Mouse (Mus musculus) kidney, adult 11 months (tissue): ENCODE measurements around the gene Ppp3r1.

Experiments used
- DNase-seq: peaks from one replicate; pipeline ENCODE4 v3.0.0; 2022

The Ppp3r1 gene

DNA sequence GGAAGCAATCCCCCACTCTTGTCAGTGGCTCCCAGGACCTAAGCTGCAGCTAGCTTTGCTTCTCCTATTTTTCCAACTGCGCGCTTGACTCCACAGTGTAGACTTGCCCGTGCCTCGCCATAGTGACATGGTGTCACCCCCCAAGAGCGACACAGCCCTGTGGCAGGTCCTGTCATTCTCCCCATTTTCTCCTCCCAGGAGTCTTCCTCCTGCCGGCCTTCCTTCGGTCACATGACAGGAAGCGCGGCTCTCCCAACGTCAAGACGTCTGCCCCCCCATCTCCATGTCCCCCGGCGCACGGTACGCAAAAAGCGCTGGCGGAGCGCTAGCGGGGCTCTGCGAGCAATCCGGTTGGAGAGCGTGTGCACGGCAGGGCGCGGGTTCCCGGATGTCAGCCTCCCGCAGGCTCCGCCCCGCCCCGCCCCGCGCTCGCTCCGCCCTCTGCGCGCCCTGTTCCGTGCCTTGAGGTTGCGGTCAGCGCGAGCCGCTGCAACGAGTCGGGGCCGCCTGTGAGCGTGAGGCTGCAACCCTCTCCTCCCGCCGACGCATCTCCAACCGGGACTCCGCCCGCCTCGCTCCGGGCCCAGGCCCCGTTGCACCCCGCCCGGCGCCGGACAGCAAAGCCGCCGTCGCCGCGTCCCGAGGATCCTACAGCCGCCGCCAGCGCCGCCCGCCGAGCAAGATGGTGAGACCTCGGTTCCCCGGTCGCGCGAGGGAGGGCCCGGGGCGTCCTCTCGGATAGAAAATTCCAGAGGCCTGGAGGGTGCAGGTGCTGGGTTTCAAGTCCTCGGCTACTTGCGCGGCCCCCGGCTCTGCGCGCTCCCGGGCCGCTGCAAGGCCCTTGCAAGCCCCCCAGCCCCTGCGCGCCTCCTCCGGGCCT lies at the start of gene Ppp3r1:
Gene Ppp3r1 (plus strand): TSS at position 406 of the 880 bp plus-strand sequence.
- peak; percentile 95 for DNase-seq

DNA sequence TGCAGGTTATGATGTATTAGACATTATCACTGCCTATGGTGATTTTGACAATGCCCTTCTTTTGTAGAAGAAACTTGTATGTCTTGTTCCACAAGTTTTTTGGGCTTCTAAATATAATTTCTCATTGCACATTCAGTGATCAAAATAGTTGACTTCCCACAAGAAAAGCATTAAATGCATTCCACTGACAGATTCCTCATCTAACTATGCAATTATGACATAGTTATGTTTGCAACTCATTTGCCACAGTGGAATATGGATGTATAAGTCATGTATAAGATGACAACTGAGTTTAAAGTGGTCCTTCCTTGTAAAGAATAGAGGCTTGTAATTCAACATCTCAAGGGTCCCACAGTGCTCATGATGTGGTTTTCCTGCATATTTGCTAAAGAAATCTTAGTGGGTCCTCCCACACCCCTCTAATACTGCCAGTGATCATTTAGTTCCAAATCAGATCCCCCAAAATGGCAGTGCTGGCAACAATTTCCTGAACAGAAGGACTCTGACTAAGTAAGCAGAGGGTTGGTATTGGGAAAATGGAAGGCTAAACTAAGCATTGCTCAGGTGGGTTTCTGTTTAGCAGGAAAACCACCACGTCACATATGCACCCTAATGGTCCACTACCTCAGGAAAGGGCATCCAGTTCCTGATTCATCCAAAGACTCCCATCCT lies 46.5 kb upstream of the Ppp3r1 start:
- DNase-seq, result no peak

DNA sequence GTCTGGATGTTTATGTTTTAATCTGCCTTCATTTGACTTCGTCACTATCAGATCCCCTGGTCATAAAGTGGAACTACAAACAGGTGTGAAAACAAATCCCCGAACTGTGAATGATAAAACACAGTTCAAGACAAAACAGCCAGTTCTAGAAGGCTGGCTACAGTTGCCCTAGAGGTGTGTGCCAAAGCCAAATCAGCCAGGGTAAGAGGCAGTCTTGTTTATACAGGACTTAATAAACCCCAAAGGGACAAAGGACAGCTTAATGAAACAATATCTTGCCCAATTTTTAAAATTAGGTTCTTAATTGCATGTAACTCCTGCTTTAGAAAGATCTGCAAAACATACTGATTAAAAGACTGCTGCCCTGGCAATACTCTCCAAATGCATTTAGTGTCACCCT lies 32.6 kb upstream of the Ppp3r1 start:
- DNase-seq, result no peak

DNA sequence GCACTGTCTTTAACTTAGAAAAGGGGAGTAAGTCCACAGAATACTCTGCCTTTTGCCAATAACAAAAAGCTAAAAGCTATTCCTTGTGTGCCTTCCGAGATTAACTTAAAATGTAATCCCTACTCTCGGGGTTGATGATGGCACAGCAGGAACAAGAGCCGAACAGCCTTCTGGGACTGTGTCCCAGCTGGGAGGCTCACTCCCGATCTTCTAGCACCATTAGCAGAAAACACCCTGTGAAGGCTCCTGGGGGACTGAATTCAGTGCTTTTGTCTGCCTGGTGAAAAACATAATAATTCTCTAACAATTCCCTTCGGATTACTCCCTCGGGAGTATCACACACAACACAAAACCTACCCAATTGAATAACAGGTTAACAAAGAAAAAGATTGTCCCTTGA lies 23.4 kb upstream of the Ppp3r1 start:
- DNase-seq, result no peak

DNA sequence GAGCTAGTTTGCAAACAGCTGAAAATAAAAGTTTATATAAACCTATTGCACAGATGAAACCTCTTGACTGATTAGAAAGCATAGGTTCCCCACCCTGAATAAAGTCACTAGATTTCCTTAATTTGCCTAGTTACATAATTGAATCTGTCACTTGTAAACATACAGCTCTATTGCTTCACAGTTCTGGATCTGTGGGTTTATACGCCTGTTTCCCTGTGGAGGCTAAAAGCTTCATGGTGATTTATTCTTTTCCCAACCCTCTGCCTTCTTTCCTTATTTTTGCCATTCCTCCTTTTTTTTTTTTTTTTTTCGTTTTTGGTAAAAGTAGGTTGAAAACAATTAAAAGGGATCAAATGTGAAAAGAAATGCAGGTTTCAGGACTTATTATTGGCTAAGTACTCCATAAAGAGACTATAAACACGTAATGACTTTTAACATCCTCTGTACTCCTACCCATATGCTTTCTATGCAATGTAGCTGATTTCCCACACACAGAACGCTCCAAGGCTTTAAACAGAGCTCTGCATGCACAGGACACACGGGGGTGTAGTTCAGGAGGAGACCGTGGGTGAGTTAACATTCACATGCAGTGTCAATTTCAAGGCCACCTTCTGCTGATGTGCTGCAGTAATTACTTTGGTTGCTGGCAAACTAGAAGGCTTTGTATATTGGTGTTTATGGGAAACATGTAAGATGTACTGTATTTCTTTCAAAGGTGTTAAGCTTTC lies 20.6 kb upstream of the Ppp3r1 start:
- DNase-seq, result no peak

DNA sequence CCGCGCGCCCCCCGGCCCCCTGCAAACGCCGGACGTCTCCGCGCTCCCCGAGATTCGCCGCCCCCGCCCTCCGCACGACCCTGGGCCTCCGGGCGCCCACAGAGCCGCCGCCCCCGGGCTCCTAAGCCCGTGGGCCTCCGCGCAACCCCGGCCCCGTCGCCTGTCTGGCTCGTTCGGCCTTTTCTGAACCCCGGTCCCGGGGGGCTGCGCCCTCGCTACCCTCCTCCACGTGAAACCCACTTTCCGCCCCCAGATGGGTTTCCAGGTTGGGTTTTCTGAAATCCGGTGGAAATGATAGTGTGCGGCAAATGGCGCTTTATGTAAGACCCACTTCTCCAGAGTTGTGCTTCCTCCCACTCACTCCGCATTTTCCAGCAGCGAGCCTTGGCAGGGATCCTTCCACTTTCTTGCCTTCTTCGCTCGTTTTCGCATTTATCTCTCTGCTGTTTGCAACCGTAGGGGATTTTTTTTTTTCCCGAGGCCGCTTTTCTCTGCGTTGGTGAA lies 727 bp downstream of the Ppp3r1 start:
- peak; percentile 35 for DNase-seq

DNA sequence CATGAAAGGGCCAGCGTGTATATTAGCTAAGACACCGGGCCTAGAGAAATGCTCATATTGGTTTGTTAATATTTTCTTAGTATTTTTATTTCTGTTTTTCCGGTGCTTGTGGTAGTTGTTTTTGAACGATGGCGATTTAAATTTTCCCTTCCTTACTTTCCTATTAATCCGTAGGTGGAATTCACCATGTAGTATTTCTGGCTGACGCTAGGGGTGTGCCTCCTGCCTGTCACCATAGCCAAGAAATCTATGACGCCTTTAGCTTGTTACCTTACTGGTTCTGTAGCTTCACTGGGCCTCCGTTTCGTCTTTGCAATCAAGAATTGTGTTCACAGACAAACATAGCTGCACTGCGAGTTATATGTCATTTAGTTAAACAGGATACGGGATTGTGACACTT lies 1.2 kb downstream of the Ppp3r1 start:
- peak; percentile 66 for DNase-seq

DNA sequence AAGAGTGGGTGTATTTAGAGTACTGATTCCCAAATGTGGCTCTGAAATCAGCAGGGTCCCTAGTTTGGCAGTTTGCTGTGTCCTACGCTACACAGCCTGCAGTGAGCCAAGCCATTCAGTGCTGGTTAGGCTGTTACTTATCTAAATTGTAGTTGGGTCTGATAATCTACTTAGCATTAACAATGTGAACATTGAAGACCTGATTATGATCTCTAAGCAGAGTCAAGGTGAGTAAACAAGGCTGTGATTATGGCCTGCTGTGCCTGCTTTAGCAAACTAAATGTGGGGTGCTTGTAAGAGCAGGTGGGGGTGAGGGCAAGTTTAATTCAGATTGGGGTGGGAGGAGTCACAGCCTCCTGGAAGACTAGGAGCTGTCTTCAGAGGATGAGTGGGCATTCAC lies 4.9 kb downstream of the Ppp3r1 start:
- no peak for DNase-seq

DNA sequence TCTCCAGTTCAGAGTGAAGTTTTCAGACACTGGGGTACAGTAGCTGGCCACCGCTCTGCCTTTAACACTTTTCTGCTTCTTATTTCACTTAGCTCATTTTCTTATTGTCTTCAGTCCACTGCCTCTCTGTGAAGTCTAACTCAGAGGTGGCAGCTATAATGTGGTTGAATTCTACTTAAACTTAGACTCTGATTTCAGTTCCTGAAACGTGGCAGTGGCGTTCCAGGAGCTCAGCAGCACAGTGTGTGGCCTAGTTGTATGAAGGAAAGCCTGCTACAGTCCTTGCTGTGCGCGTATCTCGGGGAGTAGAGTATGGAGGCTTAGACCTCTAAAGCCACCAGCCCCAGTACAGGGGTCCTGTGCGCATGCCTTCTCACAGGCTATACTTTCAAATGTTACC lies 7.6 kb downstream of the Ppp3r1 start:
- DNase-seq, result no peak

DNA sequence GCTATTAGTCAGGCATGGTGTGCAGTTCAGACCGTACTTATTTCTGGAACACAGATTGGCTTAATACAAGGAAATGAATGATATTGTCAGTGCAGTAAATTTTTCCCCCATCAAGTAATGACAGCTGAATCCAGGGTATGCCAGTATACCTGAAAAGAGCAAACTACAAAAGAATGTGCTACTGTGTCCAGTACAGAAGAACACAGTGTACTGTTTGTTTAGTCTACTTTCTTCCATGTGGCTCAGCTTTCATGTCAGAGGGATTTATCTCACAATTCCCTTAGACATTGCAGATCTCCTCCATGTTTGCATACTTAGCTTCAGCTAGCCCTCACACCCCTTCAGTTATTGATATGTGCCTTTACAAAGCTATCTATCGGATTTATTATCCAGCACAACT lies 10.2 kb downstream of the Ppp3r1 start:
- DNase-seq, result no peak

DNA sequence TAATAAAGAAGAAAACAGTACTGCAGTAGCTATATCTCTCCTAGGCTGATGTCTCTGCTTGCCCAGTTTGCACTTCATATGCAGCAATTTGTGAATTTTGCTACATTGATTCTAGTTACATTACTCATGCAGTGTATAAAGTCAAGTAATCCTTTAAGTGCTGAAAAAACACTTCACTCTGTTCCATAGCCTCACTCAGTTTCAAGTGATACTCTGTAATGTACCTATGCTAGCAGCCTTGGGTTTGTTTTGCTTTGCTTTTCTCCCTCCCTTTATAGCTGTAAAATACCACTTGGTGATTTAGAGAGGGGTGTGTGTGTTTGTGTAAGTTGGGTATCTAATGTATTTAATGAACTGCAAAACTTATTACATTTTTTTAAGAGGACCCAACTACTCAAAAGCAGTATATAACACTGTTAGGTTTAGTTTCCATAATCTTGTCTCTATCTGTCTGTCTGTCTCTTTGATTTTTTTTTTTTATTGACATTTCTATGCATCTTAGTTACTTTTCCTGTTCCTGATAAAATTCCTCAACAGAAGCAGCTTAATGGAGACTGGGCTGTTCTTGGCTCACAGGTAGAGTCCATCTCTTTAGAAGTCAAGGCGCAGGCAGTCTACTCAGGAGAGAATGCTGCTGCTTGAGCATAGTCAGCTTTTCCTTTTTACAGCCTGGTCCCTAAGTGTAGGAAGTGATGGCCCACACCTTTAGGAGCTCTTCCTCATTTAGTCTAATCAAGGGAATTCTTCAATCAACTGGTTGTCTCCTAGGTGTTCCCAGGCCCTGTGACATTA lies 12.1 kb downstream of the Ppp3r1 start:
- no peak for DNase-seq

DNA sequence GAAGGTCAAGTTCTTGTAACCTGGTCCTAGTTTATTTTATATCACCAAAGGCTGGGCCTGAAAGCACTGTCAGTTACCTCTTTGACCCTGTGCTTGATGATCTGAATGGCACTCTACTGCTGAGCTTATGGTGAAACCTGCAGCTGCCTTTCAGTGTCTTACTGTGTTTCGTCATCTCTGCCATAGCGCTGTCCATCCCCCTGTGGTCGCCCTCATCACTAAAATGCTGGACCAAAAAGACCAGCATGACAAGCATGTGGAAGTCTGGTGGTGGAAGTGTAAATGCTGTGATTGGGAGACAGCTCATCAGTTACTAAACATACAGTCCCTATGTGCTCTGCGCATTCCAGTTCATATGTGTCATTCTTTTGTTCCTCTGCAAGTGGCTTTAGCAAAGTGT lies 13.2 kb downstream of the Ppp3r1 start:
- DNase-seq, result no peak

DNA sequence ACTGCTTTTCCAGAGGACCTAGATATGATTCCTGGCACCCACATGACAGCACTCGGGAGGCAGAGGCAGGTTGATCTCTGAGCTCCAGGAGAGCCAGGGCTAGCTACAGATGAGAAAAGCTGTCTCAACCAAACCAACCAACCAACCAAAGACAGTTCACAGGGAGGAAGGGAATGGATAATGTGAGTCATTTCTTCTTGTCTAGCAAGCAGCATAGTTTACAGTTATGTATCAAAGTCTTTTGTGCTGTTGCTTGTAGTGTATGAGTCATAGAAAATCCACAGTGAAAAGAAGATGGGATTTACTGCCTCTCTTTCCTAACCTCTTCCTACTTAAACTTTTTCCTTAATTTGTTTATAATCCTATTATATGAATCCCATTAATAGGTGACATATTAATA lies 17.6 kb downstream of the Ppp3r1 start:
- DNase-seq, result no peak

DNA sequence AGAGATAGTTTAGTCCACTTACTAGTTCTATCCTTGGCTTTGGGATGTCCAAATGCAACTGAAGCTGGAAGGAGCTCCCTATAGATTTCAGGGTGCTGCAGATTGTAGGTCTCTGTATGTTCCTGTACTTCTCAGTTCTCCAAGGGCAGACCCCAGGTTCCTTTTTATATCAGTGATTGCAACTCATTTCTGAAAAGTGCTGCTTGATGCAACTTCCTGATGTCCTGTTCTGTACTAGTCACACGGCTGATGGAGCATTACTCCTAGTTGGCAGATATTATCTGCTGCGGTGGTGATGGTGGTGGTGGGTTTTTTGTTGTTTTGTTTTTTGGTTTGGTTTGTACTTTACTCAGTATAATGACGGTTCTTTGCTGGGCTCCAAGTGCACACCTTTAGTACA lies 21.7 kb downstream of the Ppp3r1 start:
- no peak for DNase-seq

DNA sequence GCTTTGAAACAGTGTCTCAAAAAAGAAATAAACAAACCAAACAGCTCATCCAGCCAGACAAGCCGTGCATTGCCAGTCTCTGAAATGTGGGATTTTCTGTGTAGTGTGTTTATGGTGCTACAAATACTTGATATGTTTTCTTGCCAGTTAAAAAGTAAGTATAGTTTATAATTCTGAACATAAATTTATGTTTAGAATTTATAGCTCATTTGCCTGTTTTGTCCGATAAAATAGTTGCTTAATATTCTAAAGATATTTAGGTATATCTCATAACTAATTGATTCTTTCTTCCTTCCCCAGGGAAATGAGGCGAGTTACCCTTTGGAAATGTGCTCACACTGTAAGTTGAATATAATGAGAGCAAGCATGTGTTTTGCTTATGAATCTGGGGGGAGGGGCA lies 22.7 kb downstream of the Ppp3r1 start, which contains the start of gene Wdr92:
Gene Wdr92 (plus strand): TSS at position 301 of the 400 bp plus-strand sequence.
- no peak for DNase-seq

DNA sequence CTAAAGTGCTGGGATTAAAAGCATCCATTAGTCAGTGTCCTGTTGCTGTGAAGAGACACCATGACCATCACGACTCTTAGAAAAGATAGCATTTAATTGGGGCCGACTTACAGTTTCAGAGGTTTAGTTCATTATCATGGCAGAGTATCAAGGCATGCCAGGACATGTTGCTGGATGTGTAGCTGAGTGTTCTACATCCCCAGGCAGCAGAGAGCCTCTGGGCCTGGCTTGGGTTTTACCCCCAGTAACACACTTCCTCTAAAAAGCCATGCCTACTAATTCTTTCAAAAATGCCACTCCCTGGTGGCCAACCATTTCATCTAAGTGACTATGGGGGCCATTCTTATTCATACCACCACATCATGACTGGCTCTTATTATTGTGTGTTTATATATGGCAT lies 24.1 kb downstream of the Ppp3r1 start:
- no peak for DNase-seq

DNA sequence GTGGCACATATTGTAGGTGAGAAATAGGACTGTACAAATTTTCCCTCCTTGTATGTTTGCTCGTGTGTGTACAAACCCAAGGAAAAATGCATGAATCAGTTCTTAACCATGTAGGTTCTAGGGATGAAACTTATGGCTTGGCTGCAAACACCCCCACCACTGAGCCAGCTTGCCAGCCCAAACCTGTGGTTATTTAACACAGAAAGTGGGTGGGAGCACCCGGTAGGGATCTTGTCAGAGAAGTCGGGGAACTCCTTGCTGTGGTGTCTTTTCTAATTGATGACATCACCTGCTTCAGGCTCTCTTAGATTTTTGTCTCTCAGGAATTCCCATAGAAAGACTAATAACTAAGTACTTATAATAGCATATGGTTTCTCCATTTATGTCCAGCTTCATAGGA lies 28.6 kb downstream of the Ppp3r1 start:
- no peak for DNase-seq

DNA sequence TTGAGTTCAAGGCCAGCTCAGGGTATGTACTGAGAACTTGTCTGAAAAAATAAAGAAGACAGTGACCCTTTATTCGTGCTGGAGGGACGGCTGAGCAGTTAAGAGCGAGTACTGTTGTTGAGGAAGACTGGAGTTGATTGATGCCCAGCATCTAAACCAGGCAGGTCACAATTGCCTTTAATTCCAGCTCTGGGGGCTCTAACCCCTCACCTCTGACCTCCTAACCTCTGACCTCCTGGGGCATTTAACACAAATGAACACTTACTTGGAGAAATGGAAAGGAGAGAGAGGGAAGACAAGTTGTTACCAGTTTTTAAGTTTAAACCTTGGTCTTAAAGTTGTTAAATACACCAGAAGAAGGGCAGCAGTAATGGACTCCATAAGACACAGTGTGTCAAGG lies 29.7 kb downstream of the Ppp3r1 start:
- no peak for DNase-seq

DNA sequence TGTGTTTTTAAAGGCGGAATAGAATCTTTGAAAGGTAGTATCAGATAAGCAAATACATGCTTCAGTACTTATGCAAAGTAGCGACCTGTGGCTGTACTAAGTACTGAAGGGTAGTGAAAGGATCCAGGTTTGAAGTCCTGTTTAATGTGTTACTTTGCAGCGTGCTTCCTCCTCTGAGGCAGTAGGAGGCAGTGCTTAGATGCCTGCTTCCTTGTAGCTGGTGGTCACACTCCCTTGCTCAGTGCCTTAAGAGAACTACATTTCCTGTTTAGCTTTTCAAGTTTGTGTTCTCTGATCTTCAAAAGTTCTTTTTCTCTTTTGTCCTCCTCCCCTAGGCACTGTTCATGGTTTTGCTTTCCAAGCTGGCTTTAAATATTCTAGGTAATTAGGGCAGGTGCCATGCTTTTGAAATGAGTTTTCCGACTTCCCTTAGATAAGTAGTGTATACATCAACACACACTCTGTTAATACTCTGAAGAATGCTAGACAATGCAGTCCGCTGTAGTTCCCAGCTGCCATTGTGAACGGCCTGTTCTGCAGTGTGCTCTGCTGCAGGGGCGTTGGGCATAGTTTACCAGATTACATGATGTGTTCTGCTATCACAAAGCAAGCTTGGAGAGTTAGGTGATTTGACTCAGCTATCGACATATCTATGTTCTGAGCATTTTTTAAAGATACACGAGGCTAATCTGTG lies 33.2 kb downstream of the Ppp3r1 start:
- DNase-seq, result peak; percentile 28

DNA sequence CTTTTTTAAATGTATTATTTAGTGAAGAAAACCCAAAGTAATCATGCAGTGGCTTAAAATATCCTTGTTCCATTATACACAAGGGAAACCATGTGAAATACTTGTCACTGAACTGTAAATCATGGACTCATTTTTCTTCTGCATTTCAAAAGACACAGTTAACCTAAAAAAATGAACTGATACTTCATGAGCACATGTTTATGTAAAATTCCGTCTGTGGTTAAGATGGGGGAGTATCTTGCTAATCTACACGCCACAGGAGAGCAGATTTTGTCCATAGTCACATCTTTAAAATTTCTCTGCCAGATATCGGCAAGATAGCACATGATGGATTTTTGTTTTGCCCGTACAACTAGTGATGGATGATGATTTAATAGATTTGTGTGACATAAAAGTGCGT lies 40.1 kb downstream of the Ppp3r1 start:
- DNase-seq, result no peak

DNA sequence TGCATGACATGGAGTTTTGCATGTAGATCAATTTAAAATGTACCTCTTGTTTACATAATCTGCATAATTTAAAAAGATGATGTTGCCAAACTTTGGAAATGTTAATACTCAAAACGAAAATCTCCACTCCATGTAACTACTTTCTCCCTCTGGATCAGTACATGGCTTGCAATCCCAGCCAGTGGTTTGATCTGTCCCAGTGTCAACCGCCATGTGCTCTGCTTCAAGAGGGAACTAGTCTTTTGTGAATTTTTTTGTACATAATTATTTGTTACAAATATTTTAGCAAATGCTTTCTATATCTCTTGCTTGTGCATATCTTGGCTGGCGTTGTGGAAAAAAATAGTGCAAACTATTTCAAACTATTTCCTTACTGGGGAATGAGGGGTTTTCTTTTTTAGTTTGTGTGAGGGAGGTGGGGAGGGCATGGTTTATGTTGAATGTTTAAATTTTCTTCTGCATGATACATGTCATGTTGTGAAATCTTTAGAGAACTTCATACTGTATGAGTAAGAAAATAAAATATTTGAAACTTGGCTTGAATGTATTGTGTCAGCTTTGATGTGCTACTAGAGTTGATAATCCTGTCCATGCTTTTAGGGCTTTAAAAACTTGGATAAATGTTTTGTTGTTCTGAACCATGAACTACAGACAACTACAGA lies 40.9 kb downstream of the Ppp3r1 start:
- DNase-seq, result no peak
